Mouse (Mus musculus): ENCODE measurements at regions not wholly inside any gene's neighbourhood (a gene's known extent, or its start where the extent isn't known, plus 50 kb on each side); places are given as distances from the start of the nearest gene placed in this dataset.

GRCm38 (mm10) chr6:100475341-100475955 is 188.2 kb upstream of the Rybp start:
- no peak overlapping the region for H3K4me3 ChIP-seq
- WGBS = 64% methylated on average over 4 of the region's 4 CpGs
- H3K27me3 ChIP-seq = 0 out of 2 replicates have a peak, but pooled peaks cover 4% of the 10 kb centered on the region
- H3K36me3 ChIP-seq = no peaks in the 10 kb centered on the region
- H3K9me3 ChIP-seq (replicated peaks) = no peaks in the 10 kb centered on the region
- H3K4me2 ChIP-seq = no peak overlapping the region
- no peak for ATAC-seq (replicated peaks; ENCODE audit: insufficient number of reproducible peaks, insufficient read depth, low FRiP score, low read depth)
- no peak overlapping the region for H3K9ac ChIP-seq
- peaks cover 6% of the 10 kb centered on the region; the same call in 1 of the 2 replicates for H3K4me1 ChIP-seq (replicated peaks)
- H3K27ac ChIP-seq = no peak overlapping the region

GRCm38 (mm10) chr6:100474326-100474725 is 187.0 kb upstream of the Rybp start:
- 81% methylated on average over 9 of the region's 9 CpGs for WGBS
- no peak for ATAC-seq (replicated peaks; ENCODE audit: insufficient number of reproducible peaks, insufficient read depth, low FRiP score, low read depth)
- H3K27ac ChIP-seq = no peak overlapping the region
- no peak overlapping the region for H3K9ac ChIP-seq
- H3K4me3 ChIP-seq = no peak overlapping the region
- no peaks in the 10 kb centered on the region for H3K9me3 ChIP-seq (replicated peaks)
- H3K27me3 ChIP-seq = 0 out of 2 replicates have a peak, but pooled peaks cover 4% of the 10 kb centered on the region
- no peak overlapping the region for H3K4me2 ChIP-seq
- no peaks in the 10 kb centered on the region for H3K4me1 ChIP-seq (replicated peaks)
- no peaks in the 10 kb centered on the region for H3K36me3 ChIP-seq

DNA sequence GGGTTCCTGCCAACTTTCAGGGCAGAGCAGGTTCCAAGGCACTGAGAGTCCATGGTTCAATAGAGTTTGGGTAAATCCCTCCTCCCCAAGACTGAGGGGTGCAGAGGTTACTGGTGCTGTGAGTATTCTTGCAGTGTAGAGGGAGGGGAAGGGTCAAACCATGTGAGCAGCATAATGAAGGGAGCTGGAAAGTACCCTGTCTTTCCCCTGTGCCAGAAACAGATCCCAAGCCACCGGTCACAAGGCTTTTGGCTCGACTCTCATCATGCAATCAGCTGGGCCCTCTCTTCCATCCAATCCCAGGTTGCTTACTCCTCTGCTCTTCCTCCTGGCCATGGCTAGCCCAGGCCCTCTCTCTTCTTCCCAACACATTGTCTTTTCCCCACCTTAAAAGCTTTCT is 182.8 kb upstream of the Rybp start:
- Histone ChIP-seq H3K27ac (no peak overlapping the region), H3K4me1 (replicated peaks) (no peaks in the 10 kb centered on the region), H3K27me3 (no peaks in the 10 kb centered on the region), H3K9me3 (replicated peaks) (no peaks in the 10 kb centered on the region), H3K4me2 (no peak overlapping the region), H3K36me3 (no peaks in the 10 kb centered on the region), H3K9ac (no peak overlapping the region), H3K4me3 (no peak overlapping the region)
- no peak for ATAC-seq (replicated peaks; ENCODE audit: insufficient number of reproducible peaks, insufficient read depth, low FRiP score, low read depth)
- 68% methylated on average over 2 of the region's 2 CpGs for WGBS

GRCm38 (mm10) chr6:100462757-100463156 is 175.5 kb upstream of the Rybp start:
- ATAC-seq (replicated peaks; ENCODE audit: insufficient number of reproducible peaks, insufficient read depth, low FRiP score, low read depth) = no peak
- Histone ChIP-seq H3K27me3 (no peaks in the 10 kb centered on the region), H3K9me3 (replicated peaks) (peaks cover 10% of the 10 kb centered on the region; the same call in 1 of the 2 replicates), H3K4me2 (no peak overlapping the region), H3K9ac (no peak overlapping the region), H3K4me3 (no peak overlapping the region), H3K4me1 (replicated peaks) (no peaks in the 10 kb centered on the region), H3K36me3 (no peaks in the 10 kb centered on the region), H3K27ac (no peak overlapping the region)
- WGBS = 76% methylated on average over 2 of the region's 2 CpGs

DNA sequence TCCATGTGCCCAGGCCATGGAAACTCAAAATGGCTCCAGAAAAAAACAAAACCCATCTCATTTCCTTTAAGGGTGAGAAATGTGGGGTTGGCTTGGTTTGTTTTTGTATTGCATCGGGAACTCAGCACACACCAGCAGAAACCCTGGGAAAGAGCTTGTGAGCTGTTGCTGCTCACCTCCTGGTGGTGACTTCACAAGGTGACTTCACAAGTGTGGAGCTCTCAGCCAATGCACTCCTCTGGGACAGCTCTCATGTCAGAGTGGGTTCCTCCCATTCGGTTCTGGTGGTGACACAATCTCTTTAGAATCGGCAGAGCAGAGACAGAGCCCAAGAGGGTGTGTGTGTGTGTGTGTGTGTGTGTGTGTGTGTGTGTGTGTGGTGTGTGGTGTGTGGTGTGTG is 166.1 kb upstream of the Rybp start:
- H3K36me3 ChIP-seq = no peaks in the 10 kb centered on the region
- no peak overlapping the region for H3K9ac ChIP-seq
- H3K27me3 ChIP-seq = no peaks in the 10 kb centered on the region
- H3K4me2 ChIP-seq = no peak overlapping the region
- no peaks in the 10 kb centered on the region for H3K4me1 ChIP-seq (replicated peaks)
- 72% methylated on average over 3 of the region's 3 CpGs for WGBS
- no peak overlapping the region for H3K4me3 ChIP-seq
- H3K27ac ChIP-seq = no peak overlapping the region
- H3K9me3 ChIP-seq (replicated peaks) = no peaks in the 10 kb centered on the region; the same call in 1 of the 2 replicates
- ATAC-seq (replicated peaks; ENCODE audit: insufficient number of reproducible peaks, insufficient read depth, low FRiP score, low read depth) = no peak

- Histone ChIP-seq H3K4me2 (no peak overlapping the region), H3K9ac (no peak overlapping the region), H3K36me3 (no peaks in the 10 kb centered on the region), H3K27ac (no peak overlapping the region), H3K9me3 (replicated peaks) (no peaks in the 10 kb centered on the region; the same call in 1 of the 2 replicates), H3K27me3 (no peaks in the 10 kb centered on the region), H3K4me1 (replicated peaks) (no peaks in the 10 kb centered on the region; the same call in 1 of the 2 replicates), H3K4me3 (no peak overlapping the region)
- 55% methylated on average over 9 of the region's 9 CpGs for WGBS
- ATAC-seq (replicated peaks; ENCODE audit: insufficient number of reproducible peaks, insufficient read depth, low FRiP score, low read depth) = no peak
These were observed 165.1 kb upstream of the Rybp start for GRCm38 (mm10) chr6:100452097-100453002.

- Histone ChIP-seq H3K27ac (no peak overlapping the region), H3K9ac (no peak overlapping the region), H3K4me2 (no peak overlapping the region), H3K27me3 (no peaks in the 10 kb centered on the region), H3K36me3 (no peaks in the 10 kb centered on the region), H3K4me1 (replicated peaks) (peaks cover 3% of the 10 kb centered on the region; the same call in 1 of the 2 replicates), H3K4me3 (no peak overlapping the region), H3K9me3 (replicated peaks) (no peaks in the 10 kb centered on the region; the same call in 1 of the 2 replicates)
- ATAC-seq (replicated peaks; ENCODE audit: insufficient number of reproducible peaks, insufficient read depth, low FRiP score, low read depth) = no peak
- WGBS = 89% methylated on average over 6 of the region's 6 CpGs
These were observed 162.8 kb upstream of the Rybp start for GRCm38 (mm10) chr6:100450108-100450507.

GRCm38 (mm10) chr6:100449087-100449486 is 161.8 kb upstream of the Rybp start:
- Histone ChIP-seq H3K9me3 (replicated peaks) (no peaks in the 10 kb centered on the region; the same call in 1 of the 2 replicates), H3K9ac (no peak overlapping the region), H3K4me1 (replicated peaks) (peaks cover 3% of the 10 kb centered on the region; the same call in 1 of the 2 replicates), H3K27me3 (no peaks in the 10 kb centered on the region), H3K36me3 (no peaks in the 10 kb centered on the region), H3K27ac (no peak overlapping the region), H3K4me3 (no peak overlapping the region), H3K4me2 (no peak overlapping the region)
- WGBS = 97% methylated on average over 4 of the region's 4 CpGs
- no peak for ATAC-seq (replicated peaks; ENCODE audit: insufficient number of reproducible peaks, insufficient read depth, low FRiP score, low read depth)

DNA sequence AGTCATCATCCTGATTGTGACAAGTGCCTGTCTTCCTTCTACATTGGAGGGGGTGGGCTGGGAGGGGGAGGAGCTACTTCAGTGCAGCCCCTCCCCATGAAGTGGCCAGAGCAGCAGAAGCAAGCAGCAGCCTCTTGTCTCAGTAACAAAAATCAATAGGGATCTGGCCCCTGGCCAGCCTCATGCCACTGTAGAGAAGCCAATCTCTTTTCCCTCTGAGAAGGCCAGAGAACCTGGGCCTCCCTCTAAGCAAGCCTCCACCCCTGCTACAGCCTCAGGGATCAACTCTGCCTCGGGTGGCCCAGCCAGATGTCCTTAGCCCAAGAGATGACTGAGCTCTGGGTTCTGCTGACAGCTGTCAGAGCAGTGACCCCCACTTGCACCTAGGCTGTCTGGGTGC is 159.9 kb upstream of the Rybp start:
- Histone ChIP-seq H3K9me3 (replicated peaks) (no peaks in the 10 kb centered on the region; the same call in 1 of the 2 replicates), H3K27me3 (0 out of 2 replicates have a peak, but pooled peaks cover 4% of the 10 kb centered on the region), H3K4me1 (replicated peaks) (peaks cover 3% of the 10 kb centered on the region; the same call in 1 of the 2 replicates), H3K4me2 (no peak overlapping the region), H3K36me3 (no peaks in the 10 kb centered on the region), H3K4me3 (no peak overlapping the region), H3K27ac (no peak overlapping the region), H3K9ac (no peak overlapping the region)
- WGBS = 30% methylated on average over 1 of the region's 1 CpGs
- ATAC-seq (replicated peaks; ENCODE audit: insufficient number of reproducible peaks, insufficient read depth, low FRiP score, low read depth) = no peak

- H3K9ac ChIP-seq = no peak overlapping the region
- H3K9me3 ChIP-seq (replicated peaks) = no peaks in the 10 kb centered on the region; the same call in 1 of the 2 replicates
- no peak overlapping the region for H3K27ac ChIP-seq
- H3K4me1 ChIP-seq (replicated peaks) = peaks cover 3% of the 10 kb centered on the region; the same call in 1 of the 2 replicates
- no peaks in the 10 kb centered on the region for H3K36me3 ChIP-seq
- H3K4me2 ChIP-seq = no peak overlapping the region
- H3K4me3 ChIP-seq = no peak overlapping the region
- 0 out of 2 replicates have a peak, but pooled peaks cover 4% of the 10 kb centered on the region for H3K27me3 ChIP-seq
- no peak for ATAC-seq (replicated peaks; ENCODE audit: insufficient number of reproducible peaks, insufficient read depth, low FRiP score, low read depth)
- 44% methylated on average over 4 of the region's 4 CpGs for WGBS
These were observed 159.5 kb upstream of the Rybp start for GRCm38 (mm10) chr6:100446804-100447203.

GRCm38 (mm10) chr6:100439071-100439737 is 151.9 kb upstream of the Rybp start:
- Histone ChIP-seq H3K4me3 (peak overlapping the region; percentile 32), H3K4me1 (replicated peaks) (peaks cover 11% of the 10 kb centered on the region), H3K4me2 (peak overlapping the region; percentile 59), H3K9ac (peak overlapping the region; percentile 15; the same call in 1 of the 2 replicates), H3K36me3 (no peaks in the 10 kb centered on the region), H3K27ac (no peak overlapping the region), H3K9me3 (replicated peaks) (no peaks in the 10 kb centered on the region), H3K27me3 (peaks cover 45% of the 10 kb centered on the region)
- no peak for ATAC-seq (replicated peaks; ENCODE audit: insufficient number of reproducible peaks, insufficient read depth, low FRiP score, low read depth)
- 6% methylated on average over 8 of the region's 8 CpGs for WGBS
